Mouse (Mus musculus): ENCODE results near the gene Hoxc5.

GRCm38 (mm10) chr15:102970740-102971139 is 3.5 kb downstream of the Hoxc5 start:
- TF ChIP-seq POLR2A (IDR thresholded peaks at IDR 0.05; ENCODE audit: insufficient read depth, low read depth, low read length) = no peak
- no peak for TF ChIP-seq CTCF (IDR thresholded peaks at IDR 0.05; ENCODE audit: insufficient read depth, low read depth, low read length)
